Mouse (Mus musculus) liver, adult 2 months (tissue): Measurements from ENCODE around the gene Wasf2.

Experiments
- CTCF ChIP-seq: fragments of 200-500 bp; IDR thresholded peaks from 2 replicates; pipeline ENCODE4 v1.5.1; 2011; ENCODE audit warnings: low read depth, low read length, control low read depth
- POLR2A ChIP-seq: fragments of 200-500 bp; IDR thresholded peaks from 2 replicates; pipeline ENCODE4 v1.6.1; 2011; ENCODE audit warnings: low read length, control low read depth; ENCODE audit not compliant: insufficient read depth; ENCODE audit errors: extremely low read depth

DNA sequence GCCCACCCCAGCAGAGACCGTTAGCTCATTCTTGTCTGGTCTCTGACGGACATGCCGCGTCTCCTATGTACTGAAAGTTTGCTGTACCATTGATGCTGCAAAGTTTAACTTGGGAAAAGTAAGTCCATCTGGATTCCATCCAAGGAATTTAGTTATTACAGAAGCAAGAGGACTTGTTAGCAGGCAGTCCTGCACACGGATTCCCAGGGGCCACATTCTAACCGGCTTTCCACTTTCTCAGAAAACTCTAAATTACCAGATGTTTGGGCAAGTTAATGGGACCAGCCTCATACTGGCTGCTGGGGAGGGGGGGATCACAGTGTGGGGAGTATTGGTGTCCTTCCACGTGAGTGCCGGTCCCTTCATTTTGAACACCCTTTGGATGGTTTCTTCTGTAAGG, 55.6 kb downstream of the Wasf2 start:
- TF ChIP-seq POLR2A (no peak), CTCF (no peak)
